Mouse (Mus musculus) bone marrow macrophage, adult 2 months (primary cell): ENCODE measurements around the gene Cdyl2. TPM values are rescaled to one million over a fixed set of nuclear protein-coding genes. Genes with fewer than 3 reads are reported as not detected.

ENCODE experiments used
- H3K27ac ChIP-seq: 2 replicates; pipeline ENCODE4 v1.5.1; 2012; ENCODE audit warnings: low read depth, low read length; ENCODE audit not compliant: insufficient read depth
- H3K4me1 ChIP-seq: 2 replicates; pipeline ENCODE4 v1.6.1; 2012; ENCODE audit warnings: low read length; ENCODE audit not compliant: control insufficient read depth, insufficient read depth
- H3K4me3 ChIP-seq: 2 replicates; pipeline ENCODE4 v1.5.1; 2012; ENCODE audit warnings: mild to moderate bottlenecking, low read length, moderate library complexity; ENCODE audit not compliant: insufficient read depth
- CTCF ChIP-seq: IDR thresholded peaks from 2 replicates; pipeline ENCODE4 v1.5.1; 2012; ENCODE audit warnings: low read depth, mild to moderate bottlenecking, low read length, moderate library complexity
- POLR2A ChIP-seq: IDR thresholded peaks from 2 replicates; pipeline ENCODE4 v1.6.1; 2012; ENCODE audit warnings: mild to moderate bottlenecking, low read depth, low read length, borderline replicate concordance
- polyA plus RNA-seq: library from polyadenylated mRNA; stranded (reverse); fragments of >200 nt; gene quantifications from 2 replicates; pipeline ENCODE4 v1.2.4, GENCODE M21; 2012; ENCODE audit not compliant: missing spikeins, insufficient read depth, insufficient read length

Gene Cdyl2
- polyA plus RNA-seq, 1 experiment: 4.0 TPM

DNA sequence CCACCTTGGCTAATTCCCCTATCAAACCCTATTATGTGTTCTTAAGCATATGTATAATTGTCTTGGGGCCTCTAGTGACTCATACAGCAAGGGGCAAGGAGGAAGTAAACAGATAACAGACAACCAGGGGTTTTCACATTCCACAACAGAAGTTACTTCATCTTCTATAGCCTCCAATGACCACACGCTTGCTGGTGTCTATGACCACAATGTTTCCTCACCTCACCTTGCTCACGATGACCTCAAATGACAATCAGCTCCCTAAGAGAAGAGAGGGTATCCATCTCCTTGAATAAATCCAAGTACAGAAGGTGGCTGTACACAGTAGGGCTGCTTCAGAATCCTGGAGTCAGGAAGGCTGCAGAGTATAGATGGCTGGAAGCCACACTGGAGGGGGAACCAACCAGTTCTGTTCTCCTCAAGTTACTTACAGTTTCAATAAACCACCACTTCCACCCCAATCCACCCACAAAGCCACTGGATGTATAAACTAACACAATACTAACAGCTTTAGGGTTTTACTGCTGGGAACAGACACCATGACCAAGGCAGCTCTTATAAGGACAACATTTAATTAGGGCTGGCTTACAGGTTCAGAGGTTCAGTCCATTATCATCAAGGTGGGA lies 104.8 kb downstream of the Cdyl2 start:
- peak overlapping the region; percentile 70 for H3K27ac ChIP-seq
- H3K4me1 ChIP-seq: peaks cover 38% of the 10 kb centered on the region
- peak overlapping the region; percentile 19; the same call in 1 of the 2 replicates for H3K4me3 ChIP-seq
- TF ChIP-seq POLR2A (no peak), CTCF (no peak)

DNA sequence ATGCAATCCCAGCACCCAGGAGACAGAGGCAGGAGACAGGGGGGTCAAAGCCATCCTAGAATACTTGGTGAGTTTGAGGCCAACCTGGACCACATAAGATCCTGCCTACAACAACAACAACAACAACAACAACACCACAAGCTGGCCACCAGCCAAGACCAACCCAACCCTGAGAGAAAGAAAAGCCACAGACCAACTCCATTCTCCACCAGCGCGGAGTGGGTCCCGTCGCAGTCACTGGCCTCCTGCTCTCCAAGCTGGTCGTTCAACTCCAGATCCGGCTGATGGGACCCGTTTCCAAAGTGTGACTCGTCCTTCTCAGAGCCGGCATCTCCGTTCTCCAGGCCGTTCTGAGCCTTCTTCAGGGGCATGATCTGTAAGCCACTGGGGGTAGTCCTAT lies 109.2 kb downstream of the Cdyl2 start:
- no peak overlapping the region for H3K27ac ChIP-seq
- H3K4me1 ChIP-seq: peaks cover 30% of the 10 kb centered on the region
- TF ChIP-seq CTCF (no peak), POLR2A (no peak)
- no peak overlapping the region for H3K4me3 ChIP-seq

DNA sequence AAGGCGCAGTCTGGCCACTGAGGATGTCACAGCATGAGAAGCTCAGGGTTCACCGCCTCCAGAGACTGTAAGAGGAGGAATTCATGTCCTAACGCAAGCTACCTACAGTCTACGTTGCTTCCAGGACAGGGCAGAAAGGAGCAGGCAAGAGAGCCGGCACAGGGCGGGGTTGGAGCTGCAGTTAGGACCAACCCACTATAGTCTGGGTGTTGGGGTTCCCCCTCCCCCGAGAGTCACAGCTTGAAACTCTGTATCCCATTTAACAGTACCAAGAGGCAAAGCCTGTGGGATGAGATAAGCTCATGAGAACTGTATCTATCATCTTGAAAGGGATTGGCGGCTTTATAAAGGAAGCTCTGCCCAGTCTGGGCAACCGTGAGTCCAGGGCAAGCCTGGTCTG lies 110.5 kb downstream of the Cdyl2 start:
- H3K27ac ChIP-seq: no peak overlapping the region
- TF ChIP-seq POLR2A: no peak
- TF ChIP-seq CTCF: no peak
- H3K4me1 ChIP-seq: peaks cover 18% of the 10 kb centered on the region
- no peak overlapping the region for H3K4me3 ChIP-seq

DNA sequence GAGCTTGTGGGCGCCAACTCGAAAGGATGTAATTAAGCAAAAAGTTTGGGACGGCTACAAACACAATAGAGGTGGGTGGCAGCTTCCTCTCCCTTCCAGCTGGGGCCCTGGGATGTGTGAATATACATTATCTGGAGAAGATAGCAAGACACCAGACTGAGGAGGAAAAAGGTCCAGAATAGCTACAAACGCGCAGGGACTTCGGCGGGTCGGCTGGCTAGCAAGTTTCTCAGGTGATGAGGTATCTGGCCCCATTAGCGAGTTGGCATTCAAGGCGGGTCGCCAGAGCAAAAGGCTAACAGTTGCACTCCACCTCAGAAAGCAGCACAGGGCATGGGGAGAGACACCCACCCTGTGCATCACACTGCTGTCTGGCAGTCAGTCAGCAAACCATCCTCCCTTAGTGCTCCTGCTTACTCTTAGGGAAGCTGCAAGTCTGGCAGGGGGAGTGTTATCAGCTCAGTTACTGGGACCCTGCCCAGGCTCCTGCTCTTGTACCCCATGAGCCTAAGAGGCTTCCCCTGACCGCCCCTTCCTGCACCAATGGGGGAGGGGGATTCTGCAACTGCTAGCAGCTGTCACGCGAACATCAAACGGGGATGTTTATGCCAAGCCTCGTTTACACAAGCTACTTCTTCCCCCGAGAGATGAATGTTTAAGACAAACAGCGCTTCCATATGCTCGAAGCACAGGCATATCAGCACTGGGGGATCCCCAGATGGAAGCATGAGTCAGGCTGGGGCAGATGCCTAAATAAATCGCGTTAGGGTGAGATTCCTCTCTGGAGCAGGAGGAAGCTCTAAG lies 111.4 kb downstream of the Cdyl2 start:
- Histone ChIP-seq H3K4me3 (no peak overlapping the region), H3K4me1 (peaks cover 12% of the 10 kb centered on the region), H3K27ac (no peak overlapping the region)
- no peak for TF ChIP-seq POLR2A
- no peak for TF ChIP-seq CTCF

DNA sequence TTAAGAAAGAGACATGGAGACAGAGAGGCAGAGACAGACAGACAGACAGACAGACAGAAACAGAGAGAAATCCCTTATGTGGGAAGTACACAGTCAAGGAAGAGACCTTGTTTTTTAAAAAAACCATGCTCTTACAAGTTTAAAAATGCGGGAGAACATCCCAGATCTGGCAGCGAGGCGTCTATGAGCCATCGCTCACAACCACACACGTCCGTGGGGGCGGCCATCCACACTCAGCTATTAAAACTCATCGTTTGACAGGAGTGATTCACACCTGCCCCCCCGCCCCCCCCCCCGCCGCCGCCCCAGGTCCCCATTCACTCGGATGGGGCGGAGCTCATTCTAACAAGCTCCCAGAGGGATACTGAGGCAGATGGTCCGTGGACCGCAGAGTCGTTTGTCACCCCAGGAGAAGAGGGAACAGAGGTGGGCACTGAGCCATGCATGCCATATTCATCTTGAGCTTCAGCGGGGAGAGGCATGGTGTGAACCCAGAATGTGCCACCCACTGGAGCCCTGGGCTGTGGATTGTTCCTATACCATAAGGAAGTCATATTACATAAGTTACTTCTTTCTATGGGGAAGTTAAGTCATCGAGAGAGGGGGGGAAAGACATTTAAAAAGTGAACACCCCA lies 113.0 kb downstream of the Cdyl2 start:
- Histone ChIP-seq H3K4me1 (peaks cover 12% of the 10 kb centered on the region), H3K4me3 (no peak overlapping the region), H3K27ac (no peak overlapping the region)
- no peak for TF ChIP-seq CTCF
- no peak for TF ChIP-seq POLR2A

DNA sequence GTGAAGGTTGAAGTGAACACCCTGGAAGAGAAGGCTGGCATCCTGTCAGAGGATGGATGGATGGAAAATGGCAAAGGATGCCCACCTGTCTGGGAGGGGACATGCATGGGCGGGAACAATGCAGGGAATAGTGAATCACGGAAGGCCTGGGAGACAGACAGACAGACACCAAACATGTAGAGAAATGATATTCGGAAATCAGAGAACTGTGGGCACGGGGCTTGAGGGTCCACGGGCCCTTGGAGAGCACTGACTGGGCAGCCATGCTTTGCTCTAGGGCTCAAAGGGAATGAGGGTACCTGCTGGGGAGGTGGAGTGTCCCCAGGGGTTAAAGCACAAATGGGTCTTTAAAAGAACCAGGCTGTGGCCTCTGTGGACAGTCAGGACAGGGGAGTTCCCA lies 113.6 kb downstream of the Cdyl2 start:
- H3K4me3 ChIP-seq: no peak overlapping the region
- H3K27ac ChIP-seq: no peak overlapping the region
- peaks cover 12% of the 10 kb centered on the region for H3K4me1 ChIP-seq
- TF ChIP-seq POLR2A (no peak), CTCF (no peak)

DNA sequence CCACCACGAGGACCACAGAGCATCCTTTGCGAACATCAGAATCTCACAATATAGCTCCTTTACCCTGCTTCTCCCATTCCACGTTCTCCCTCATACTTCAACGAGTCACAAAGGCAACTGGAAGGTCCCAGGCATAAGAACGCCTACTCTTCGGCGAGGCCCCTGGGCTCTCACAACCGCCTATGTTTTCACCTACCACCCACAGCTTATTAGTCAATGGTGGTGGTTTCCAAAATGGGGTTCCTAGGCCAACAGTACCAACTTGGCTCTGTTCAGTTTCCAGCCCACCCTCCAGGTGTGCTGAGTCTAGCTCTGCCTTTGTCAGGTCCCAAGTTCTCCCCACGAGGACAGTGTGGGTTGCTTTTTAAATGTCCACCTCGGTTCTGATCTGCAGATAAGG lies 114.0 kb downstream of the Cdyl2 start:
- Histone ChIP-seq H3K27ac (no peak overlapping the region), H3K4me1 (peaks cover 12% of the 10 kb centered on the region), H3K4me3 (no peak overlapping the region)
- no peak for TF ChIP-seq POLR2A
- TF ChIP-seq CTCF: no peak

DNA sequence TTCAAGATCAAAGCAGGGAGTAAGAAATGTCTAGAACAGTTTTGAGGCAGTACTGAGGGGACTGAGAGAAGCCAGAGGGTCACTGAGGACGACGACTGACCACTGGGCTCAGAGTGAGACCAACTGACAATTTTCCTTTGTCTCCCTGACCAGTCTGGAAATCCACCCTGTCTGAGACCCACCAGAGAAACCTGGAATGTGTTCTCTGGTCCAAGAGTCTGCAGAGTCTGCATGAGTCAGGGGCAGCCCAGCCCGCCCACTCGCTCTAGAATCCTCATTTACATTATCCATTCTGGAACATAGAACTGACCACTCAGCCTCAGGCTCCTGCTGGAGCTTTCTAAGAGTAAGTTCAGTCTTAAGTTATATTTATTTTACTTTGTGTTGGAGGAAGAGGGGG lies 114.9 kb downstream of the Cdyl2 start:
- Histone ChIP-seq H3K27ac (no peak overlapping the region), H3K4me3 (no peak overlapping the region), H3K4me1 (peaks cover 12% of the 10 kb centered on the region)
- no peak for TF ChIP-seq POLR2A
- TF ChIP-seq CTCF: no peak

DNA sequence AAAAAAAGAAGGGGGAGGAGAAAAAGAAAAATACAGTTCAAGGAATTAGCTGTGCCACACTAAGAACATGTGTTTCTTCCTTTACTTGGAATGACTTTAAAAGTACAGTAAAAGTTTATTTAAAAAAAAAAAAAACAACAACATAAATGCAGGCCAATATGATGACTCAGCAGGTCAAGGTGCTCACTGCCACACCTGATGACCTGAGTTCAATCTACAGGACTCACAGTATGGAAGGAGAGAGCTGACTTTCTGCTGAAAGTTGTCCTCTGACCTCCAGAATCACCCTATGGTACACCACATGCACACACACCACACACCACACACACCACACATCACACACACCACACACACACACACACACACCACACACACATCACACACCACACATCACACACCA lies 116.4 kb downstream of the Cdyl2 start:
- Histone ChIP-seq H3K4me1 (peaks cover 9% of the 10 kb centered on the region), H3K27ac (no peak overlapping the region), H3K4me3 (no peak overlapping the region)
- no peak for TF ChIP-seq POLR2A
- no peak for TF ChIP-seq CTCF

DNA sequence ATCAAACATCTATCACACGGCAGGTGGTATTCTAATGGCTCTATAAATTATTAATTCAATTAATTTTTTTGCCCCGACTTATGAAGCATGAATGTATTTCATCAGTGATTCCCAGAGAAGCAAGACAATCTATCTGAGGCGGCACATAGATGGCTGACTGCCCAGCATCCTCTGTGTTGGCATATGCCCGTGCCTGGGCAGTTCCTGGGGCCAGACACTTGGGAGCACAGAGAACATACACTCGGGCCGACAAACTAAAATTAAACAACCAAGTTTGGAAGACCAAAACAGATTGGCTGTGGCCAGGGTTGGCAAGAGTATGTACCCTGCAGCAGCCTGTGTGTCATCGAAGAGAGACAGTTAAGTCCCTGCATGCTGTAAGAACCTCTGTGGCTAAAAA lies 117.9 kb downstream of the Cdyl2 start:
- Histone ChIP-seq H3K27ac (no peak overlapping the region), H3K4me1 (peaks cover 8% of the 10 kb centered on the region), H3K4me3 (no peak overlapping the region)
- TF ChIP-seq CTCF: no peak
- TF ChIP-seq POLR2A: no peak
